Mouse (Mus musculus): ENCODE data around the gene Mmp9. TPM values are rescaled to one million over a fixed set of nuclear protein-coding genes. Genes with fewer than 3 reads are reported as not detected.

Gene Mmp9
- total and polyA plus RNA-seq, 2 experiments from 2014 or later, result 7.1 to 8.8 TPM

DNA sequence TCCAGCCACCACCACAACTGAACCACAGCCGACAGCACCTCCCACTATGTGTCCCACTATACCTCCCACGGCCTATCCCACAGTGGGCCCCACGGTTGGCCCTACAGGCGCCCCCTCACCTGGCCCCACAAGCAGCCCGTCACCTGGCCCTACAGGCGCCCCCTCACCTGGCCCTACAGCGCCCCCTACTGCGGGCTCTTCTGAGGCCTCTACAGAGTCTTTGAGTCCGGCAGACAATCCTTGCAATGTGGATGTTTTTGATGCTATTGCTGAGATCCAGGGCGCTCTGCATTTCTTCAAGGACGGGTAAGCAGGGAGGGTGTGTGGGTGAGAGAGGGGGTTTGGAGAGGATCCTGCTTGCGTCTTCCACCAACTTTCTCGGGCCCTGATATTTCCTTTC, 11.9 kb downstream of the Mmp9 start:
- H3K27me3 ChIP-seq (ENCODE audit: insufficient read depth, low read length), result peaks cover 24% of the 10 kb centered on the region
- H3K4me2 ChIP-seq (ENCODE audit: low read depth, low read length), result no peak overlapping the region
- TF ChIP-seq CTCF (IDR thresholded peaks at IDR 0.05; ENCODE audit: low read depth), result peak; percentile 21; the same call in 1 of the 2 replicates
- DNase-seq (ENCODE audit: low spot score), result no peak
- no peaks in the 10 kb centered on the region for H3K36me3 ChIP-seq (ENCODE audit: insufficient read depth, low read length)
- H3K4me3 ChIP-seq (ENCODE audit: low read length), result no peak overlapping the region
- no peaks in the 10 kb centered on the region for H3K9me3 ChIP-seq (ENCODE audit: low read length)
- WGBS, result 43% methylated on average over 13 of the region's 13 CpGs
- H3K9ac ChIP-seq (replicated peaks; ENCODE audit: low read length), result no peak overlapping the region
- no peak overlapping the region for H3K27ac ChIP-seq
- no peak for ATAC-seq
- H3K4me1 ChIP-seq (ENCODE audit: insufficient read depth, low read length), result no peaks in the 10 kb centered on the region

DNA sequence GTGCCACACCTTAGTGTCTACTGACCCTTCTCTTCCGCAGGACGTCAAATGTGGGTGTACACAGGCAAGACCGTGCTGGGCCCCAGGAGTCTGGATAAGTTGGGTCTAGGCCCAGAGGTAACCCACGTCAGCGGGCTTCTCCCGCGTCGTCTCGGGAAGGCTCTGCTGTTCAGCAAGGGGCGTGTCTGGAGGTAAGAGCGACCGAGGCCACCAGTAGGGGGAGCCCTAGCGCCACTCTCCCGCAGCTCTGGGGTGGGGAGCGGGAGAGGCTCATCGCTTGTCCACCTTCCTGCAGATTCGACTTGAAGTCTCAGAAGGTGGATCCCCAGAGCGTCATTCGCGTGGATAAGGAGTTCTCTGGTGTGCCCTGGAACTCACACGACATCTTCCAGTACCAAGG, 12.6 kb downstream of the Mmp9 start:
- no peaks in the 10 kb centered on the region for H3K9me3 ChIP-seq (ENCODE audit: low read length)
- no peaks in the 10 kb centered on the region for H3K4me1 ChIP-seq (ENCODE audit: insufficient read depth, low read length)
- H3K4me2 ChIP-seq (ENCODE audit: low read depth, low read length), result peak overlapping the region; percentile 24; the same call in 1 of the 2 replicates
- peaks cover 21% of the 10 kb centered on the region for H3K27me3 ChIP-seq (ENCODE audit: insufficient read depth, low read length)
- no peak overlapping the region for H3K9ac ChIP-seq (replicated peaks; ENCODE audit: low read length)
- ATAC-seq, result peak; percentile 85
- WGBS, result under 1% methylated on average over 21 of the region's 21 CpGs
- peak; percentile 97 for TF ChIP-seq CTCF (IDR thresholded peaks at IDR 0.05; ENCODE audit: low read depth)
- no peak overlapping the region for H3K27ac ChIP-seq
- no peaks in the 10 kb centered on the region for H3K36me3 ChIP-seq (ENCODE audit: insufficient read depth, low read length)
- no peak overlapping the region for H3K4me3 ChIP-seq (ENCODE audit: low read length)
- peak; percentile 88 for DNase-seq (ENCODE audit: low spot score)

DNA sequence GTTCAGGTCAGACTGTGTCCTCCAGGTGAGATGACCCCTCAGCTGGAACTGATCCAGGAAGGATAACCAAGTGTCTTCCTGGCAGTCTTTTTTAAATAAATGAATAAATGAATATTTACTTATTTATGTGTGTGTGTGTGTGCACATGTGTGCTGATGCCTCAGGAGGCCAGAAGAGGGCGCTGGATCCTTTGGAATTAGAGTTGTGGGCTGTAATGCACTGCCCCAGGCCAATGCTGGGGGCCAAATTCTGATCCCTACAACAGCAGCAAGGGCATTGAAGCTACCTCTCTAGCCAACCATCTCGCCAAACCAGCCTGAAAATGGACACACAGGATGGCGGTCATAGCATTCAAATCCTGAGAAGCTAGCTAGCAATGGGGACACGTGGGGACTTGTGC, 15.1 kb downstream of the Mmp9 start:
- TF ChIP-seq CTCF (IDR thresholded peaks at IDR 0.05; ENCODE audit: low read depth), result no peak
- no peaks in the 10 kb centered on the region for H3K9me3 ChIP-seq (ENCODE audit: low read length)
- ATAC-seq, result no peak
- no peaks in the 10 kb centered on the region for H3K4me1 ChIP-seq (ENCODE audit: insufficient read depth, low read length)
- H3K9ac ChIP-seq (replicated peaks; ENCODE audit: low read length), result no peak overlapping the region
- no peak for DNase-seq (ENCODE audit: low spot score)
- H3K27me3 ChIP-seq (ENCODE audit: insufficient read depth, low read length), result peaks cover 7% of the 10 kb centered on the region; the same call in 1 of the 2 replicates
- 74% methylated on average over 4 of the region's 4 CpGs for WGBS
- no peak overlapping the region for H3K27ac ChIP-seq
- no peak overlapping the region for H3K4me3 ChIP-seq (ENCODE audit: low read length)
- no peaks in the 10 kb centered on the region for H3K36me3 ChIP-seq (ENCODE audit: insufficient read depth, low read length)
- H3K4me2 ChIP-seq (ENCODE audit: low read depth, low read length), result no peak overlapping the region

DNA sequence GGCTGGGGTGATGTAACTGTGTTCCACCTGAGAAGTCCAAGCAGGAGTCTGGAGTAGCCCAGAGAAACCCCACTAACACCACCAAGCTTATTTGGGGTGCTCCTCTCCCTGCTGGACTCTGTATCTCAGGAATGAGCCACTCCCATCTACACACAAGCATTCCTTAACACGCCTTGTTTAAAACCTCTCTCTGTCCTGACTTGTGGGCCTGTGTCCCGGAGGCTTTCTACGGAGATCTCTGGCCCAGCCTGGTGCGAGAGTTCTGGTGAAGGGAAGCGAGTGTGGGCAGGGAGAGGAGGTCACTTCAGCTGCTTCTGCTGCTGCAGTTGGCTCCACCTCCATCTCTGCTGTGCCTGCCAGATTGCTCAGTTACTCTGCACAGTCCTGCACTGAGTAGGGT, 15.6 kb downstream of the Mmp9 start:
- ATAC-seq (no peak), DNase-seq (ENCODE audit: low spot score) (no peak)
- Histone ChIP-seq H3K9me3 (ENCODE audit: low read length) (no peaks in the 10 kb centered on the region), H3K9ac (replicated peaks; ENCODE audit: low read length) (no peak overlapping the region), H3K4me3 (ENCODE audit: low read length) (no peak overlapping the region), H3K36me3 (ENCODE audit: insufficient read depth, low read length) (no peaks in the 10 kb centered on the region), H3K27ac (no peak overlapping the region), H3K4me1 (ENCODE audit: insufficient read depth, low read length) (no peaks in the 10 kb centered on the region), H3K4me2 (ENCODE audit: low read depth, low read length) (no peak overlapping the region), H3K27me3 (ENCODE audit: insufficient read depth, low read length) (peaks cover 3% of the 10 kb centered on the region; the same call in 1 of the 2 replicates)
- 79% methylated on average over 5 of the region's 5 CpGs for WGBS
- no peak for TF ChIP-seq CTCF (IDR thresholded peaks at IDR 0.05; ENCODE audit: low read depth)

DNA sequence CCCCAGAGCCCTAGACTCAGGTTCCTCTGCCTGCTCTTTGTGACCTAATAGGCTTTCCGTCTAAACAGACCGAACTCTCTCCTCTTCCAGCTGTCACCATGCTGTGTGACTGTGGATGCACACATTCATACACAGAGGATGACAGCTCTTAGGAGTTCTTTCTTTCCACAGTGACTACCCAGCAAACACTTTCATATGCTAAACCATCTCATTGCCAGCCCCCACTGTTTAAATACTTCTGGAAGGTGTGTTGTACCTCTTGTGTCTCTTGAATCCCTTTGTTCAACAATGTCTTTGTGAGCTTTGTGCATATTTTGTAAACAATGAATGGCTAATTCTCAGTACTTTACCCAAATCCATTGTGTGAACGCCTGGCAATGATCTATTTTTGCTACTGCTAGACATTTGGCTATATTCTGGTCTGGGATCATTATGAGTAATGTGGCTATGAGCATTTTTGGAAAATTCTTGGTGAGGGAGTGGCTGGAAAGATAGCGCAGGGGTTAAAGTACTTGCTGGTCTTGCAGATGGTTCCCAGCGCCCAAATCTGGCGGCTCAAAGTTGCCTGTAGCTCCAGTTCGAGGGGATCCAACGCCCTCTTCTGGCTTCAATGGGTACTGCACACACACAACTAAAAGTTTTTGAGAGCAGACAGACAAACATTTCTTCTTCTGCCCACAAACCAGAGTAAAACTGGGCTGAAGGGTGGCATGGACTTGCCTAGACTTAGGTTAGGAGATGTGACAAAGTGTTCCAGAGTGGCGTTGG, 17.2 kb downstream of the Mmp9 start:
- DNase-seq (ENCODE audit: low spot score) (no peak), ATAC-seq (no peak)
- no peak overlapping the region for H3K4me3 ChIP-seq (ENCODE audit: low read length)
- TF ChIP-seq CTCF (IDR thresholded peaks at IDR 0.05; ENCODE audit: low read depth), result peak; percentile 35
- H3K9me3 ChIP-seq (ENCODE audit: low read length), result no peaks in the 10 kb centered on the region
- no peak overlapping the region for H3K4me2 ChIP-seq (ENCODE audit: low read depth, low read length)
- no peaks in the 10 kb centered on the region for H3K4me1 ChIP-seq (ENCODE audit: insufficient read depth, low read length)
- H3K9ac ChIP-seq (replicated peaks; ENCODE audit: low read length), result no peak overlapping the region
- no peak overlapping the region for H3K27ac ChIP-seq
- WGBS, result 59% methylated on average over 9 of the region's 9 CpGs
- no peaks in the 10 kb centered on the region for H3K27me3 ChIP-seq (ENCODE audit: insufficient read depth, low read length)
- H3K36me3 ChIP-seq (ENCODE audit: insufficient read depth, low read length), result no peaks in the 10 kb centered on the region

DNA sequence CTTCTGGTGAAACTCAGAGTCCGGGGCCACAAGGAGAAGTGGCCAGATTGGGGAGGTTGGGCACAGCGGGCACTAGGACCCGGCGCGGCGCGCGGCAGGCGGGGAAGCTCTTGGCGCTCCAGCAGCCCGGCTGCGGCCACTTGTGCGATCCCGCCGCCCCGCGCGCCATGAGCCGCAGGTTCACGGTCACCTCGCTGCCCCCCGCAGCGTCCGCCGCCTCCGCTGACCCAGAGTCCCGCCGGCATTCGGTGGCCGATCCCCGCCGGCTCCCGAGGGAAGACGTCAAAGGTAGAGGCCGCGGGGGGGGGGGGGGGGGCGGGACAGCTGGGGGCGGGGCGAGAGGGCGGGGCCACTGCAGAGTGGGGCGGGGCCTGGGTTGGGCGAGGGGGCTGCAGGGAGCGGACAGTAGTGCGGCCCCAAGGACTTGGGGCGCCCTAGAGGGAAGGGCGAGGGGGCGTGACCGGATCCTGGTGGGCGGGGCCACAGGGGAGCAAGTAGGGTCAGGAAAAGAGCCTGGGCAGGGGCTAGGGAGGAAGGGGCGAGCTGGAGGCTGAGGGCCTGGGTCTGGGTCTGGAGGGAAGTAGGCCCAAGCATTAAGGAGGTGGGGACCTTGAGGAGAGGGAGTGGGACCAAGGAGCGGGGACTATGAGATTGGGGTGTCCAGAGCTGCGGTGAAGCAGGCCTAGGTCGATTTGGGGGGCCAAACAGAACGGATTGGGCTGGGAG, 20.3 kb downstream of the Mmp9 start, which contains the start of gene Slc12a5:
Gene Slc12a5 (plus strand): TSS at position 87 of the 726 bp plus-strand sequence.
- no peaks in the 10 kb centered on the region for H3K9me3 ChIP-seq (ENCODE audit: low read length)
- no peak for TF ChIP-seq CTCF (IDR thresholded peaks at IDR 0.05; ENCODE audit: low read depth)
- H3K4me1 ChIP-seq (ENCODE audit: insufficient read depth, low read length), result 0 out of 2 replicates have a peak, but pooled peaks cover 3% of the 10 kb centered on the region
- peak; percentile 62 for ATAC-seq
- no peaks in the 10 kb centered on the region for H3K36me3 ChIP-seq (ENCODE audit: insufficient read depth, low read length)
- 1% methylated on average over 34 of the region's 54 CpGs for WGBS
- H3K4me3 ChIP-seq (ENCODE audit: low read length), result peak within 1 kb of the TSS; percentile 54
- peak within 1 kb of the TSS; percentile 69; the same call in 1 of the 2 replicates for H3K27ac ChIP-seq
- peak within 1 kb of the TSS; percentile 61 for H3K4me2 ChIP-seq (ENCODE audit: low read depth, low read length)
- no peaks in the 10 kb centered on the region for H3K27me3 ChIP-seq (ENCODE audit: insufficient read depth, low read length)
- peak; percentile 85 for DNase-seq (ENCODE audit: low spot score)
- H3K9ac ChIP-seq (replicated peaks; ENCODE audit: low read length), result peak within 1 kb of the TSS; percentile 63

All from hindbrain, postnatal 0 days (tissue).